Comparison of ENCODE assay signal across 10 mouse cellular contexts in the genomic region with DNA sequence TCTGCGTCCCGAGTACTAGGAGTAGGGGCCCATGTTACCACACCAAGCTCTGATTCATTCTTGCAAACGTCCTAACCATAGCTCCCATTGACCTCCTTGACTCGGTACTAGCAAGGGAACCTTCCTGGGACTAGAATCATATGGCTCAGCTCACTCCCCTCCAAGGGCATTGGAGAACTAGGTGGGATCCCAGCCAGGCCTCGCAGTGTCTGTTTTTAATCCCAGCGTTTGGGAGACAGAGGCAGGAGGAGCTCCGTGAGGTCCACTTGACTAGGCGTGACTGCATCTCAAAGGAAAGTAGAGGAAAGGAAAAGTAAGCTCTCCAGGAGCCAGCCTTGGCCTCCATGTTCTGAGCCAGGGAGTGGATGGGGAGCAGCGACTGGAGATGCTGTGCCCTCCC.
"Had no signal": no experiment of that assay in that cellular context is flagged by ENCODE, and none has a peak within 500 bp of the region (broad histone marks: within the 10 kb centered on the region; RNA-seq: fewer than 3 reads in every experiment).

No protein-coding gene starts in this region.

- H3K4me2 ChIP-seq: limb, embryonic 13.5 days; midbrain, embryonic 12.5 days; neural tube, embryonic 15.5 days had no signal

- H3K27me3 ChIP-seq: limb, embryonic 13.5 days; midbrain, embryonic 12.5 days; neural tube, embryonic 15.5 days had no signal

- DNase-seq: layer of hippocampus, adult 9-11 months; left cerebral cortex, postnatal 4 days; right cerebral cortex, adult 18-20 months; right cerebral cortex, postnatal 25 days; thymus, postnatal 4 days had no signal

- H3K9ac ChIP-seq: limb, embryonic 13.5 days; liver, embryonic 14.5 days; midbrain, embryonic 12.5 days; neural tube, embryonic 15.5 days had no signal

- H3K4me1 ChIP-seq: limb, embryonic 13.5 days; midbrain, embryonic 12.5 days had no signal

- H3K9me3 ChIP-seq: limb, embryonic 13.5 days; midbrain, embryonic 12.5 days; neural tube, embryonic 15.5 days had no signal

- H3K4me3 ChIP-seq: limb, embryonic 13.5 days; midbrain, embryonic 12.5 days; myocyte; neural tube, embryonic 15.5 days had no signal

- H3K36me3 ChIP-seq: limb, embryonic 13.5 days; midbrain, embryonic 12.5 days; neural tube, embryonic 15.5 days had no signal

- H3K27ac ChIP-seq: limb, embryonic 13.5 days; liver, embryonic 14.5 days; midbrain, embryonic 12.5 days; neural tube, embryonic 15.5 days had no signal
